Mouse (Mus musculus) bone marrow macrophage, adult 2 months (primary cell): ENCODE results near the gene Ak1.
A peak's percentile ranks its signal among the peaks of the same experiment; 100 is the strongest.

ENCODE experiments used
- CTCF ChIP-seq: IDR thresholded peaks from 2 replicates; pipeline ENCODE4 v1.5.1; 2012; ENCODE audit warnings: low read depth, mild to moderate bottlenecking, low read length, moderate library complexity
- POLR2A ChIP-seq: IDR thresholded peaks from 2 replicates; pipeline ENCODE4 v1.6.1; 2012; ENCODE audit warnings: mild to moderate bottlenecking, low read depth, low read length, borderline replicate concordance

GRCm38 (mm10) chr2:32582830-32583799 is 38.4 kb upstream of the Ak1 start:
- peak; percentile 79 for TF ChIP-seq CTCF
- TF ChIP-seq POLR2A: no peak
